Mouse (Mus musculus): ENCODE data around the gene Ccdc89. TPM values are rescaled to one million over a fixed set of nuclear protein-coding genes. Genes with fewer than 3 reads are reported as not detected.

Ccdc89 gene
- polyA plus RNA-seq (2015; fragmentation: Nextera tagmentation; extraction: Ambion mirVana) = 0.83 and 1.8 TPM in 2 replicates

DNA sequence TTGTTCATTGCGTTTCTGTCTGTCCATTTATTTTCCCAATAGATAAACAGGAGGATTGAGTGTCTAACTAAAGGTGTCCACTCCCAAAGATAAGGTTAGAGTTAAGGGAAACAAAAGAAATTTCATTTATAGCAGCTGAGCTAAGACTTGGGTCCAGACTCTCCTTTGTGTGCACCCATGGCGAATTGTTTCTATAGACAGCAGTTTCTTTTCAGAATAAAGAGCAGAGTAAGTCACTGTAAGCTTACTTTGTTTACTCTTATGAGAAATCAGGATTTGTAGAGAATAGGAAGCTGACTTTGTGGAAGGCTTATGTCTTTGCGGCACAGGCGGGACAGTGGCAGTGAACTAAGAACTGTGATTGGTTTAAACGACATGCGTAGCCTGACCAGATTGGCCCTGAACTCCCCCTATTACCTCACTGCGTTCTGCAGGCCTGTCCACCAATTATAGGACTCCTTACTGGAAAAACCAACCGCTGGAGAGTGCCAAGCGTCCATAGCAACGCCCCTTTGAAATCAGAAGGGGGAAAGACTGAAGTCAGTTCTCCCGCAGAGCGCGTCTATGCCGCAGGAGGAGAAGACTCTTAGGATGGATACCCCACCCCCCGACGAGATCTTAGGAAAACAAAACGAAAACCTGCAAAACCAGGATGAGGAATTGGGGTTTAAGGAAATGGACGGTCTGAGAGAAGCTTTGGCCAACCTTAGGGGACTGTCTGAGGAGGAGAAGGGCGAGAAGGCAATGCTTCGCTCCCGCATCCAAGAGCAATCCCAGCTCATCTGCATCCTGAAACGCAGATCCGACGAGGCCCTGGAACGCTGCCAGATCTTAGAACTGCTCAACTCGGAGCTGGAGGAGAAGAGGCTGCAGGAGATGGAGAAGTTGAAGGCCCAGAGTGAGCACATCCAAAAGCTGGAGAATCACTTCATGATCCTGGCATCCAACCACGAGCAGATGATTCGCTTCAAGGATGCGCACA lies at the start of gene Ccdc89:
Ccdc89 (plus strand) TSS at position 558 of the 982 bp plus-strand sequence.

DNA sequence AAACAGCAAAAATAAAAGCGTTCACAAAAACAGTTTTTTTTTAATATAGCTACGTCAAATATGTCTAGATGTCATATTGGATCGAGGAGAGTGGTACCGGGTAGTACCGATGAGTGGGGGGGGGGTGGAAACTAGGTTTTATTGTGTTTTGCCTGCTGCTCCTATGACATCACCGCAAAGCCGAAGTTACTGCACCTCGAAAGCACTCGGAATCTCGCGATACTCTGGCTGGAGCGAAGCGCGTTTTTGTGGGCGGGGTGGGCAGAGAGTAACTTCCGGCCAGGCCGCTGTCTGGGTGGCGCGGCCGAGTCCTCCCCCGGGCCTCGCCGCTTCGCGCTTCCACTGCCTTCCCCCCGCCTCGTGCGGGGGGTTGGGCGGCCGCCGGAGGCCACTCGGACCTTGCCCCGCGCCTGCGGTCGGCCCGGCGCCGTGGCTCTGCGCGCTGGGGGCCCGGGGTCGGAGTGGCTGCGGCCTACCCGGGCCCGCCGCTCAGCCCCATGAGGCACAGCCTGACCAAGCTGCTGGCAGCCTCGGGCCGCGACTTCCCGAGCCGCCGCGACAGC lies 16.2 kb downstream of the Ccdc89 start, which contains the start of gene Crebzf:
Crebzf (plus strand) TSS at position 212 of the 563 bp plus-strand sequence.

DNA sequence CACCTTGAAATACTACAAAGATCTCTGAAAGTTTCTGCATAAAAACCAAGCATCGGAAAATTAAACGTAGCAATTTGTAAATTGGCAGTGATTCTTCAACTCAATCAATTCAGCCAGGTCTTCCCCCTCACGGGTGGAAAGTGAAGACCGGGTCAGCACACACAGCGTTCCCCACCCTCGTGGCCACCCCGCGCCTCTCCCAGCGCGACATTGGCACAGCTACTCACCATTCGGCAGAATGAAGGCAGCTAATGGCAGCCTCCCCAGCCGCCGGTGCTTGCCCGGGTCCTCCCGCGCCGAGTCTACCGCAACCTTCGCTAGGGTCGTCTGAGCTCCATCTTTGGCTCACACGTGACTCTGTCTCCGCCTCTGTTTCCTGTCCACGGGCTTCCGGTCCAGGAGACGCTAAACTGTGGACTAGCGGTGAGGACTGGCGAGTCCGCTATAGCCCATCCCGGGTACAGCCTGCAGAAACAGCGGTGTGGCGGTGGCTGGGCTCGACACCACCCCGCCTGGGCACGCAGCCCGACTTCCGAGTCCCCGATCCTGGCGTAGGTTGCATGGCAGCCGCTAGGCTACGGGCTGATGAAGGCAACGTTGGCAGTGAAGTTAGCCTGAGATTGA lies 30.6 kb downstream of the Ccdc89 start, which contains the start of gene Tmem126a:
Tmem126a (minus strand) TSS at position 385 of the 624 bp plus-strand sequence.

DNA sequence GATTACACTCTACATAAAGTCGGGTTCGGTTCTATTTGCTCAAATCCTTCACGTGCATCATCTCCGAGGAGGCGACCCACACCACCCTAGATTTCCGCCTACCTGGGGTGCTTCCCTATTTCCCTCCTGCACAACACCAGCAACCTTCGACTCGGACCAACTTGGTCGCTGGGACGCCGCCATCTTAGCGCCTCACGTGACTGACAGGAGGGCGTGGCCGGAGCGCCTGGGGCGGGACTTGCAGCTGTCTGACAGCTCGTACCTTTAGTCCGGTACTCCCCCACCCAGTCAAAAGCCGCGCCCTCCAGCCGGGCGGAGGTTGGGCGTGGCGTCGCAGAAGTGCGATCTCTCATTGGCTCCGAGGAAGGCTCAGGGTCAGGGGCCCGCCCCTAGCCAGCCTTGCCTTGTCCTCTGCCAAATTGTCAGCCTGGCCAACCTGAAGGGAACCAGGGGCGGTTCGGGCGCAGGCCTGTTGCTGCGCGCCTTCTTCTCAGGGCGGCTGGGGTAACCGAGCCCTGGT lies 49.5 kb downstream of the Ccdc89 start, which contains the start of gene Tmem126b:
Tmem126b (minus strand) TSS at position 209 of the 520 bp plus-strand sequence.

DNA sequence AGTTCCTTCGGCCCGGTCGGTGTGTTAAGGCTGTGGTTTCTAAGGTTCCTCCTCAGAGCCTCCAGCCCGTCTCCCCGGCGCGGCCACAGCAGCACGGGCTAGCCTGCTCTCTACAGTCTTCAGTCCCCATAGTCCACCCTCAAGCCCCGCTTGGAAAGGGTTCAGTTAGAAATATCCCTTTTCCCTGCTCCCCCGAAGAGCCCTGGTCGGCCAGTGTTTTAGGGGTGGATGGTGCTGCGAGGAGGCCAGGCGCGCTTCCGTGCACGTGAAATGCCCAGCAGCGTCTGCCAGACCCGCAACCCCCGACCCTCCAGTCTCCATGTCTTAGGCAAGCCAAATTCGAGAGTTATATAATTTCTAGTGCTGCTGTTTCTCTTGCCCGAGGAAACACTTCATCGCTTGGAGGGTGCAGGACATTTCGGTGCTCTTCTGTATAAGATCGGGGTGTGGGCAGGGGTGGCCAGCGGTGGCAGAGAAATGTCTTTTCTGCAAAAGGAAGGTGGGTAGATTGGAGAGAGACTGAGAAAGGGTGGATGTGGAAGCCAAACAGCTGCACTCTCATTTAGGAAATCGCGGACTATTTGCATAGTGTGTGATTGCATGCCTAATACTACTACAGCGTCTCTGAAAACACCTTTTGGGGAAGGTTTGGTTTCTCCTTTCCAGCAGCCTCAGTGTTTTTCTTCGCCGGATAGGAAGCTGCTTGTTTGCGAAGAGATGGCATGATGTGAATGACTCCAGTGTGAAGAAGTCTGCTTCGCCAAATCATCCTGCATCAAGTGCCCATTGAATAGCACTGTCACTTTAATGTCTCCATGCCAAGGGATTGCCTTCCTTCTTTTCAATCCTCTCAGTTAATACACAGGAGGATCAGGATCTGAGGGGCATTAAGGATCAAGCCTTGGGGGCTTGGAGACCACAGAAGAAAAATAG lies 50.2 kb downstream of the Ccdc89 start, which contains the start of gene Dlg2:
Dlg2 (plus strand) TSS at position 360 of the 933 bp plus-strand sequence.

Other genes starting within 250 kb of the Ccdc89 start
- not detected in 2 replicates for gene Ccdc83, start 160.8 kb upstream of the Ccdc89 start, polyA plus RNA-seq (2015; fragmentation: Nextera tagmentation; extraction: Ambion mirVana)
- gene Sytl2, start 124.3 kb upstream of the Ccdc89 start, polyA plus RNA-seq (2015; fragmentation: Nextera tagmentation; extraction: Ambion mirVana) = 2.9 TPM in 2 replicates
- 29.1 and 32.1 TPM in 2 replicates for gene Crebzf, start 16.2 kb downstream of the Ccdc89 start, polyA plus RNA-seq (2015; fragmentation: Nextera tagmentation; extraction: Ambion mirVana)
- 127 and 134 TPM in 2 replicates for gene Tmem126a, start 30.7 kb downstream of the Ccdc89 start, polyA plus RNA-seq (2015; fragmentation: Nextera tagmentation; extraction: Ambion mirVana)
- 38.4 and 55.4 TPM in 2 replicates for gene Tmem126b, start 49.4 kb downstream of the Ccdc89 start, polyA plus RNA-seq (2015; fragmentation: Nextera tagmentation; extraction: Ambion mirVana)
- gene Dlg2, start 50.1 kb downstream of the Ccdc89 start, polyA plus RNA-seq (2015; fragmentation: Nextera tagmentation; extraction: Ambion mirVana) = 8.2 and 15.0 TPM in 2 replicates